Mouse (Mus musculus) megakaryocyte progenitor cell, adult 5-6 weeks (primary cell): ENCODE measurements around the gene Ifit1bl2. TPM values are rescaled to one million over a fixed set of nuclear protein-coding genes. Genes with fewer than 3 reads are reported as not detected.
A peak's percentile ranks its signal among the peaks of the same experiment; 100 is the strongest.
"Not testable (repeated sequence)": the region's sequence is repeated elsewhere in the genome, so short reads cannot be mapped to it uniquely, and the experiment has no call there.

Experiments used
- ATAC-seq: replicated peaks from 2 replicates; pipeline ENCODE4 v1.8.0; 2016; ENCODE audit warnings: mild to moderate bottlenecking, moderate TSS enrichment, inconsistent platforms; ENCODE audit not compliant: poor library complexity
- total RNA-seq, 2 experiments: library from RNA; stranded (forward) in 1 of 2; stranded (reverse) in 1 of 2; fragments of 157-497, 149-512 nt in 1 of 2; fragments of 200-1000 nt in 1 of 2; gene quantifications; 2 replicates each; pipeline versions ENCODE4 v1.2.3 to v1.2.4; 2015 to 2017

Ifit1bl2 gene
- total RNA-seq (2015) (not detected in 2 replicates), total RNA-seq (2017) (0.27 and 0.83 TPM in 2 replicates)

- peak; percentile 83 for ATAC-seq
Measured at GRCm38 (mm10) chr19:34640623-34641022, at the start of gene Ifit1bl2, which contains the start of gene Ifit1. TSS of gene Ifit1bl2 (minus strand) at chr19:34640743. TSS of gene Ifit1 (plus strand) at chr19:34640871.

DNA sequence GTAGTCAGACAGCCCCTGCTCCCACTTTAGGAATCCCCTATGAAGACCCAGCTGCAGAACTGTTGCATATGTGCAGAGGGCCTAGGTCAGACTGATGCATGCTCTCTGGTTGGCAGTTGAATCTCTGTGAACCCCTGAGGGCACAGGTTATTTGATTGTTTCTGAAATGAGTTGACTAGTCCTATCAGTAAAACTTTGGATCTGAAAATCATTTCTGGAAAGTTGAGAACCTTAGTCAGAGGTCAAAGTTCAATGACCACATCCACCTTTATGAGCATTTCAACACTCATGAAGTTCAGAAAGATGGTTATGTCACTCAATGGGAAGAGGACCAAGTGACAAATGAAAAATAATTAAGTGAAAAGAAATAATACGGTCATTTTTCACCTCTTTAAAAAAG lies 45.0 kb upstream of the Ifit1bl2 start:
- no peak for ATAC-seq

- ATAC-seq = peak; percentile 68
Measured at GRCm38 (mm10) chr19:34684857-34685256, 44.3 kb upstream of the Ifit1bl2 start.

DNA sequence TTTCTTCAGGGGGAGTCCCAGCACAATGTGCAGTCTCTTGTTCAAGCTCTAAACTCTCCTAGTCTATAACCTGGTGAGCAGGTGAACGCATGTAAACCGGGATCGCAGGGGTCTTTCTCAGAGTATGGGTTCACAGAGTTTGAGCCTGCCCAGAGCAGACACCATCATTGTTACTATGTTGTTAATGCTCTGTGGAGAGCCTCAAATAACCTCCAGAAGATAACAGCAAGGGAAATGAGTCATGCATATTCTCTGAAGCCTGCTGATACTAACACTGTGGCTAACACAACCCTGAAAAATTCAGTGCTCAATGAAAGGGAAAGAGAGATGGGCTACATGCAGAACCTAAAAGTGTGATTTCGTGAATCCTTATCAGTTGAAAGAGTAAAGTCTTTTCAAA lies 37.9 kb upstream of the Ifit1bl2 start:
- ATAC-seq = peak; percentile 66

- ATAC-seq = no peak
Measured at GRCm38 (mm10) chr19:34673476-34673875, 32.9 kb upstream of the Ifit1bl2 start.

- peak; percentile 72 for ATAC-seq
Measured at GRCm38 (mm10) chr19:34666127-34666526, 25.6 kb upstream of the Ifit1bl2 start.

DNA sequence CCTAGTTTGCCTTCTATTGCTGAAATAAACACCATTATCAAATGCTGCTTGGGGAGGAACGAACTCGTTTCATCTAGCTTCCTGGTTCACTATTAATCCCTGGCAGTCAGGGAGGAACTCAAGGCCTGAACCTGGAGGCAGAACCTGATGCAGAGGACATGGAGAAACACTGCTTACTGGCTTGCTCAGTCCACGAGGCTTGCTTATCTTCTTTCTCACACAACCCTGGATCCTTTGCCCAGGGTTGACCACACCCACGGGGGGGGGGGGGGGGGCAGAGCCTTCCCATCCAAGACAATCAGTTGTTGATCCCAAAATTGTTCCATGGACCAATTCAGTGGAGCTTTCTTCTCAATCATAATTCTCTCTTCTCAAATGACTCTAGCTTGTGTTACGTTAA lies 22.2 kb upstream of the Ifit1bl2 start:
- 0 out of 2 replicates have a peak, but pooled peaks have one; percentile 23 for ATAC-seq

DNA sequence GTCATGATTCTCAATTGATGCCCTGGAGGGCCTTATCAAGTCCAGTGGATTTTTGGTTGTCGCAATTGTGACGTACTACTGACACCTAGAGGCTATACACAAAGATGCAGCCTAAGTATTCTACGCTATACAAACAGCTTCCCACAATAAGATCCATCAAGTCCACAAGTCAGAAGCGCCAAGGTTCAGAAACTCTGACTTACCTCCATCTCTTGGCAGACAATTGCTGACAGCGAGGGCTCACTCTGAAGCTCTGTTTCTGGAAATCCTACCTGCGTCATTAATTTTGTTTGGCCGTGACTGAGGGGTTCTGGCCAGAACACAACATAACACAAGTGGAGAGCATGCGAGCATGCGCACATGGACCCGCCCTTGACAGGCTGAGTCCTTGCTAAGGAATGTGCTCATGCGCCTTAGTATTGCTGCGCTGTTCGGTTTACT lies 21.5 kb upstream of the Ifit1bl2 start:
- ATAC-seq = peak; percentile 95

- ATAC-seq = peak; percentile 99
Measured at GRCm38 (mm10) chr19:34656511-34657298, 16.2 kb upstream of the Ifit1bl2 start.

DNA sequence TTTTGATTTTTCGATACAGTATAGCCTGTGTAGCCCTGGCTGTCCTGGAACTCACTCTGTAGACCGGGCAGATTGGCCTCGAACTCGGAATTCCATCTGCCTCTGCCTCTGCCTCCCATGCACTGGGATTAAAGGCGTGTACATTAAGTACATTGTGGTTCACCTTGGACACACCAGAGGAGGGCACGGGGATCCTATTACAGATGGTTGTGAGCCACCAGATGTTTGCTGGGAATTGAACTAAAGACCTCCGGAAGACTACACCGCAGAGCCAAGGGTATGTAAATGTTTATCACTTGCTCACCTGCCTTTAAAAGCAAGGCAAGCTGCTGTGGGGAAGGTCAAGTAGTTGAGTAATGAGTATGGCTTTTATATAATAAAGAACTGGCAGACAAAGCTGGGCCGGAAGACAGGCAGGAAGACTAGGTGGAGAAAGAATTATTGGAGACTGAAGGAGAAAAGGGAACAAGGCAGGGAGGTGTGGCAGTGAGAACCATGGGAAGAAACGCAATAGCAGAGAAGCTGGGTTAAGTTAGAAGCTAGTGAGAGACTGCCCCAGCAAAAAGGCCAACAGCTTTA lies 14.8 kb upstream of the Ifit1bl2 start:
- no peak for ATAC-seq

- peak; percentile 39; the same call in 1 of the 2 replicates for ATAC-seq
Measured at GRCm38 (mm10) chr19:34650997-34651396, 10.5 kb upstream of the Ifit1bl2 start.

DNA sequence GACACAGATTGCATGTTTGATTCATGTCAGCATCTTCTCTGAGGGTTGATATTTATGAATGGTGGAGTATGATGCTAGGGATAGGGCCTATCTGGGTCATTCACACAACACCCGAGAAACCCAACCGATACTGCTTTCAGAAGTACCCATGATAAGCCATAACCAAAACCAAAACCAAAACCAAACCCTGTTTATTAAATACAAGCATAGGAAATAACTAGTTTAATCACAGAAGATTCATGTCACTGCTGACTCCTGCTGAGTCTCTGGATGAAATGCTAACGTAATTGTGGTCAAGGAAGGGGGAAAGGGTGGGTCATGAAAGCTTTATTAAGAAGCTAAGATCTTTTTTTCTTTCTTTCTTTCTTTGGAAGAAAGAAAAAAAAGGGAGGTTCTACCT lies 9.7 kb upstream of the Ifit1bl2 start:
- ATAC-seq = peak; percentile 26; the same call in 1 of the 2 replicates

GRCm38 (mm10) chr19:34647630-34648029 lies 7.1 kb upstream of the Ifit1bl2 start:
- not testable (repeated sequence) for ATAC-seq

- no peak for ATAC-seq
Measured at GRCm38 (mm10) chr19:34642616-34643015, 2.1 kb upstream of the Ifit1bl2 start.

DNA sequence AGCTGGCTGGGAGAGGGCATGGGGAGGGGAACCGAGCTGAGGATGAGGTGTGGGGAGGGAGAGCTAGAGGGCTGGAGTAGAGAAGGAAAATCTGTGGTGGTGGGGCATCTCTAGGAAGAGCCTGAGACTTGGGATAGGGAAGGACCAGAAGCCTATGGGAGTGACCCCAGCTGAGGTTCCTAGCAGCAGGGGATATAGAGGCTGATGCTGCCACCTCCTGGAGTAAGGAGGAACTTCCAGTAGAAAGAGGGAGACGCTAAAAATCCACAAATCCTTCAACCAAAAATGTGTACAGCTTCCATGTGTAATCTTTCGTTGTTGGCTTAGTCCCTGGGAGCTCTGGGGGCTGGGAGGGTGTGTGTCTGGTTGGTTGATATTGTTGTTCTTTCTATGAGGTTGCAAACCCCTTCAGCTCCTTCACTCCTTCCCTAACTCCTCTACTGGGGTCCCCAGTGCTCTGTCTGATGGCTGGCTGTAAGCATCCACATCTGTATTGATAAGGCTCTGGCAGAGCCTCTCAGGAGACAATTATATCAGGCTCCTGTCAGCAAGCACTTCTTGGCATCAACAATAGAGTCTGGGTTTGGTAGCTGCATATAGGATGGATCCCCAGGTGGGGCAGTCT lies 3.5 kb downstream of the Ifit1bl2 start:
- peak; percentile 78 for ATAC-seq

- ATAC-seq = peak; percentile 84
Measured at GRCm38 (mm10) chr19:34633484-34633883, 7.1 kb downstream of the Ifit1bl2 start.

DNA sequence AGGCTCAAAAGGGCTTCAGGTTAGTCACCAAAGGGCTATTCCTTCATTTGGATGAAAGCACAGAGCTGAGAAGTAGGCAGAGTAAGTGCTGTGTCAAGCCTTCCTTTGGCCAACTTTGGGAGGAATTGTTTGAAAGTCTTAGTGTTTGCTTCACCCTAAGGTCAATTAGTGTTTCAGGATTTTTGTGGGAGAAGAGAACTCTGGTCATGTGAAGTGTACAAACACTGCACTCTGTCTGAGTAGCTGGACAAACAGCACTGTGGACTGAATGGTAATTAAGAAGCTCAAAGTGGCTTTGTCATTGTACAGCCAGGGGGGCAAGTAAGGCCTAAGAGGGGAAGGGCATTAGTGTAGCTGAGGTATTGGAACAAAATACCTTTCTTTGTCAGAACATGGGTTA lies 9.1 kb downstream of the Ifit1bl2 start:
- ATAC-seq = no peak

GRCm38 (mm10) chr19:34627496-34627895 lies 13.0 kb downstream of the Ifit1bl2 start:
- ATAC-seq = no peak

GRCm38 (mm10) chr19:34624663-34625062 lies 15.9 kb downstream of the Ifit1bl2 start:
- peak; percentile 83 for ATAC-seq

DNA sequence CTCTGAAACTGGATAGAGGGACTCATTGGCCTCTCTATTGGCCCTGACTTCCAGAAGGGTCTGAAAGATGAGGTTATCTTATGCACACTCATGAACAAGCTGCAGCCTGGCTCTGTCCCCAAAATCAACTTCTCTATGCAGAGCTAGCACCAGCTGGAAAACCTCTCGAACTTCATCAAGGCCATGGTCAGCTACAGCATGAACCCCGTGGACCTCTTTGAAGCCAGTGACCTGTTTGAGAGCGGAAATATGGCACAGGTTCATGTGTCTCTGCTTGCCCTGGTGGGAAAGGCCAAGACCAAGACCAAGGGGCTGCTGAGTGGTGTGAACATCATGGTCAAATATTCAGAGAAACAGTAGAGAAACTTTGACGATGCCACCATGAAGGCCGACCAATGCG lies 16.8 kb downstream of the Ifit1bl2 start:
- ATAC-seq = no peak

- ATAC-seq = no peak
Measured at GRCm38 (mm10) chr19:34620871-34621270, 19.7 kb downstream of the Ifit1bl2 start.
